Mouse (Mus musculus) ES-Bruce4 (cell line): Measurements from ENCODE around the gene Cd84.

Experiments used
- CTCF ChIP-seq: IDR thresholded peaks from one replicate; pipeline ENCODE4 v1.8.1; 2011; ENCODE audit warnings: low read depth, low read length
- EP300 ChIP-seq: IDR thresholded peaks from 2 replicates; pipeline ENCODE4 v1.6.1; 2011; ENCODE audit warnings: low read depth, low read length; ENCODE audit not compliant: insufficient read depth
- POLR2A ChIP-seq: IDR thresholded peaks from one replicate; pipeline ENCODE4 v1.8.1; 2011; ENCODE audit warnings: low read length; ENCODE audit not compliant: insufficient read depth

GRCm38 (mm10) chr1:171922844-171923243 lies 83.3 kb downstream of the Cd84 start:
- no peak for TF ChIP-seq CTCF
- TF ChIP-seq EP300: no peak
- no peak for TF ChIP-seq POLR2A
